Mouse (Mus musculus): ENCODE results near the gene Tuba8.

Gene Tuba8

GRCm38 (mm10) chr6:121185232-121185631 is 25.3 kb upstream of the Tuba8 start:
- ChIA-PET CTCF (interaction anchor here (0.5 to 2.9 kb wide), 27 partner anchors 9 to 472 kb away, joined by 3 to 32 read pairs (median 4); partner anchors contain the start of genes Mical3 (in 3 of the 4), Tuba8 (in 1 of the 4) and Usp18 (in 1 of the 4)), POLR2A (interaction anchor here (0.6 to 3.1 kb wide), 15 partner anchors 8 to 181 kb away, joined by 3 to 39 read pairs (median 3); partner anchors contain the start of gene Mical3 (in 1 of the 4))

GRCm38 (mm10) chr6:121191261-121192009 is 19.1 kb upstream of the Tuba8 start:
- ChIA-PET CTCF (interaction anchor here in 1 of 4 experiments (0.8 kb wide), 1 partner anchor 288 kb away, joined by 3 read pairs; no protein-coding TSS in a partner anchor), POLR2A (interaction anchor here in 1 of 4 experiments (1.0 to 3.7 kb wide), 4 partner anchors 7 to 295 kb away, joined by 3 to 31 read pairs (median 6); partner anchors contain the start of gene Pex26)

GRCm38 (mm10) chr6:121194061-121194955 is 16.2 kb upstream of the Tuba8 start:
- CTCF ChIA-PET, result interaction anchor here in 3 of 4 experiments (0.6 to 2.7 kb wide), 9 partner anchors 10 to 1354 kb away, joined by 3 to 32 read pairs (median 3); partner anchors contain the start of gene Pex26 (in 2 of the 3)
- POLR2A ChIA-PET, result interaction anchor here in 3 of 4 experiments (0.6 to 4.0 kb wide), 48 partner anchors 8 to 1415 kb away, joined by 3 to 39 read pairs (median 4); partner anchors contain the start of genes Tuba8 (in 3 of the 3), Pex26 (in 2 of the 3) and Mical3 (in 1 of the 3)

GRCm38 (mm10) chr6:121194956-121195731 is 15.4 kb upstream of the Tuba8 start:
- ChIA-PET CTCF (interaction anchor here in 3 of 4 experiments (0.5 to 2.7 kb wide), 8 partner anchors 11 to 1353 kb away, joined by 3 to 32 read pairs (median 3); partner anchors contain the start of genes Pex26 (in 2 of the 3) and Bcl2l13 (in 1 of the 3)), POLR2A (interaction anchor here in 3 of 4 experiments (0.5 to 4.0 kb wide), 29 partner anchors 8 to 1571 kb away, joined by 3 to 39 read pairs (median 3); partner anchors contain the start of genes Pex26 (in 2 of the 3), Mical3 (in 1 of the 3) and Tuba8 (in 1 of the 3))

GRCm38 (mm10) chr6:121197807-121198365 is 12.6 kb upstream of the Tuba8 start:
- ChIA-PET CTCF (interaction anchor here in 1 of 4 experiments (0.6 kb wide), 1 partner anchor 146 kb away, joined by 3 read pairs; no protein-coding TSS in a partner anchor), POLR2A (interaction anchor here in 2 of 4 experiments (0.7 to 1.3 kb wide), 2 partner anchors 13 to 30 kb away, joined by 3 read pairs; no protein-coding TSS in a partner anchor)

GRCm38 (mm10) chr6:121200458-121200857 is 10.0 kb upstream of the Tuba8 start:
- ChIA-PET CTCF (interaction anchor here in 2 of 4 experiments (0.6 to 1.3 kb wide), 3 partner anchors 44 to 142 kb away, joined by 3 to 4 read pairs (median 3); partner anchors contain the start of genes Mical3 (in 1 of the 2) and Slc6a12 (in 1 of the 2)), POLR2A (interaction anchor here in 3 of 4 experiments (0.6 to 1.7 kb wide), 6 partner anchors 10 to 178 kb away, joined by 3 to 8 read pairs (median 4); partner anchors contain the start of genes Pex26 (in 1 of the 3) and Tuba8 (in 1 of the 3))

- ChIA-PET POLR2A (interaction anchor here in 3 of 4 experiments (0.6 to 2.8 kb wide), 8 partner anchors 8 to 954 kb away, joined by 3 to 13 read pairs (median 4); partner anchors contain the start of gene Tuba8 (in 2 of the 3)), CTCF (interaction anchor here in 3 of 4 experiments (0.6 to 1.9 kb wide), 4 partner anchors 18 to 359 kb away, joined by 3 to 6 read pairs (median 3); no protein-coding TSS in a partner anchor)
Observed at GRCm38 (mm10) chr6:121202026-121202425, 8.5 kb upstream of the Tuba8 start.

GRCm38 (mm10) chr6:121206481-121206880 is 4.0 kb upstream of the Tuba8 start:
- POLR2A ChIA-PET, result no interaction called here
- CTCF ChIA-PET, result no interaction called here

GRCm38 (mm10) chr6:121209584-121209983 is 912 bp upstream of the Tuba8 start:
- ChIA-PET CTCF (interaction anchor here in 1 of 4 experiments (0.8 kb wide), 1 partner anchor 25 kb away, joined by 7 read pairs; no protein-coding TSS in a partner anchor), POLR2A (interaction anchor here in 2 of 4 experiments (0.6 to 2.6 kb wide), 4 partner anchors 9 to 16 kb away, joined by 3 to 8 read pairs (median 4); no protein-coding TSS in a partner anchor)

- ChIA-PET POLR2A (interaction anchor here (0.6 to 2.6 kb wide), 15 partner anchors 8 to 388 kb away, joined by 3 to 23 read pairs (median 5); partner anchors contain the start of genes Pex26 (in 2 of the 4) and Atp6v1e1 (in 1 of the 4)), CTCF (interaction anchor here in 2 of 4 experiments (0.5 to 1.1 kb wide), 4 partner anchors 24 to 263 kb away, joined by 3 read pairs; no protein-coding TSS in a partner anchor)
Observed at GRCm38 (mm10) chr6:121210926-121211289, 412 bp downstream of the Tuba8 start.

- CTCF ChIA-PET, result no interaction called here
- POLR2A ChIA-PET, result interaction anchor here in 3 of 4 experiments (0.6 to 1.9 kb wide), 9 partner anchors 9 to 101 kb away, joined by 3 to 23 read pairs (median 5); partner anchors contain the start of gene Pex26 (in 1 of the 3)
Observed at GRCm38 (mm10) chr6:121211743-121212142, 1.2 kb downstream of the Tuba8 start.

- ChIA-PET POLR2A (no interaction called here), CTCF (no interaction called here)
Observed at GRCm38 (mm10) chr6:121212988-121213387, 2.5 kb downstream of the Tuba8 start.

GRCm38 (mm10) chr6:121214221-121214620 is 3.7 kb downstream of the Tuba8 start:
- ChIA-PET CTCF (interaction anchor here in 1 of 4 experiments (0.7 kb wide), 1 partner anchor 97 kb away, joined by 3 read pairs; no protein-coding TSS in a partner anchor), POLR2A (interaction anchor here in 2 of 4 experiments (1.0 to 1.4 kb wide), 2 partner anchors 19 to 21 kb away, joined by 3 read pairs; no protein-coding TSS in a partner anchor)

- ChIA-PET POLR2A (interaction anchor here in 2 of 4 experiments (0.7 to 1.4 kb wide), 3 partner anchors 20 to 1543 kb away, joined by 3 read pairs; no protein-coding TSS in a partner anchor), CTCF (interaction anchor here in 1 of 4 experiments (0.7 kb wide), 1 partner anchor 98 kb away, joined by 3 read pairs; no protein-coding TSS in a partner anchor)
Observed at GRCm38 (mm10) chr6:121214667-121215330, 4.3 kb downstream of the Tuba8 start.

- POLR2A ChIA-PET, result interaction anchor here in 2 of 4 experiments (0.7 to 1.4 kb wide), 3 partner anchors 19 to 1542 kb away, joined by 3 read pairs; no protein-coding TSS in a partner anchor
Observed at GRCm38 (mm10) chr6:121215336-121215735, 4.8 kb downstream of the Tuba8 start.

More at GRCm38 (mm10) chr6:121215336-121215735, 4.8 kb downstream of the Tuba8 start:
- CTCF ChIA-PET, result no interaction called here
